Mouse (Mus musculus): Measurements from ENCODE around the gene Vasp.

Vasp gene

GRCm38 (mm10) chr7:19236411-19236810, 35.2 kb downstream of the Vasp start:
- DNase-seq (ENCODE audit: low spot score): no peak

- DNase-seq (ENCODE audit: low spot score): no peak
Observed at GRCm38 (mm10) chr7:19235092-19235671, 36.4 kb downstream of the Vasp start.

GRCm38 (mm10) chr7:19234652-19235051, 37.0 kb downstream of the Vasp start:
- no peak for DNase-seq (ENCODE audit: low spot score)

GRCm38 (mm10) chr7:19231849-19232248, 39.8 kb downstream of the Vasp start:
- DNase-seq (ENCODE audit: low spot score): no peak

- DNase-seq (ENCODE audit: low spot score): no peak
Observed at GRCm38 (mm10) chr7:19230899-19231298, 40.7 kb downstream of the Vasp start.

- DNase-seq (ENCODE audit: low spot score): no peak
Observed at GRCm38 (mm10) chr7:19230041-19230580, 41.5 kb downstream of the Vasp start.

- DNase-seq (ENCODE audit: low spot score): no peak
Observed at GRCm38 (mm10) chr7:19229404-19229803, 42.2 kb downstream of the Vasp start.

- DNase-seq (ENCODE audit: low spot score): no peak
Observed at GRCm38 (mm10) chr7:19228793-19229148, 42.8 kb downstream of the Vasp start.

- peak; percentile 98 for DNase-seq (ENCODE audit: low spot score)
Observed at GRCm38 (mm10) chr7:19227883-19228792, 43.5 kb downstream of the Vasp start, which contains the start of gene Opa3. Gene Opa3 (plus strand): TSS chr7:19228334.

- DNase-seq (ENCODE audit: low spot score): peak; percentile 46
Observed at GRCm38 (mm10) chr7:19226817-19227797, 44.5 kb downstream of the Vasp start.

GRCm38 (mm10) chr7:19224933-19225332, 46.7 kb downstream of the Vasp start:
- peak; percentile 59 for DNase-seq (ENCODE audit: low spot score)

- no peak for DNase-seq (ENCODE audit: low spot score)
Observed at GRCm38 (mm10) chr7:19222875-19223274, 48.7 kb downstream of the Vasp start.

GRCm38 (mm10) chr7:19222189-19222588, 49.4 kb downstream of the Vasp start:
- DNase-seq (ENCODE audit: low spot score): no peak

GRCm38 (mm10) chr7:19220061-19220460, 51.6 kb downstream of the Vasp start:
- DNase-seq (ENCODE audit: low spot score): no peak

GRCm38 (mm10) chr7:19217944-19218343, 53.7 kb downstream of the Vasp start:
- no peak for DNase-seq (ENCODE audit: low spot score)

- DNase-seq (ENCODE audit: low spot score): no peak
Observed at GRCm38 (mm10) chr7:19217492-19217891, 54.1 kb downstream of the Vasp start.

GRCm38 (mm10) chr7:19214940-19215339, 56.7 kb downstream of the Vasp start:
- DNase-seq (ENCODE audit: low spot score): no peak

GRCm38 (mm10) chr7:19214369-19214768, 57.2 kb downstream of the Vasp start:
- no peak for DNase-seq (ENCODE audit: low spot score)

GRCm38 (mm10) chr7:19213385-19213784, 58.2 kb downstream of the Vasp start:
- DNase-seq (ENCODE audit: low spot score): no peak

GRCm38 (mm10) chr7:19211996-19212755, 59.4 kb downstream of the Vasp start, which contains the start of gene Gpr4:
Gene Gpr4 (plus strand): TSS chr7:19212538.
- no peak for DNase-seq (ENCODE audit: low spot score)

- no peak for DNase-seq (ENCODE audit: low spot score)
Observed at GRCm38 (mm10) chr7:19211041-19211675, 60.5 kb downstream of the Vasp start.

Measured in adipocyte (in vitro differentiated cells).